Mouse (Mus musculus) gastrocnemius, postnatal 36 days (tissue): ENCODE measurements around the gene Stxbp3. TPM values are rescaled to one million over a fixed set of nuclear protein-coding genes. Genes with fewer than 3 reads are reported as not detected.

Experiments used
- DNase-seq, 2 experiments: peaks; one replicate each; pipeline ENCODE4 v3.0.0; 2022
- intact Hi-C: fragments of 180-260 bp; cut with DNase I; formaldehyde crosslinking; loops from one replicate; pipeline ENCODE4 v1.15.1; 2025
- total RNA-seq, 2 experiments: library from RNA; stranded (reverse); gene quantifications; 2 replicates each; pipeline ENCODE4 v1.2.3; 2021

Stxbp3 gene
- total RNA-seq, 2 experiments from 2014 or later, result 25.3 to 26.7 TPM

GRCm38 (mm10) chr3:108772811-108773210 is 67.5 kb downstream of the Stxbp3 start:
- no peak for DNase-seq
- intact Hi-C loops, result loop anchor here (5.0 kb wide), 1 partner anchor 51 kb away; the partner anchor contains the start of gene Gpsm2

DNA sequence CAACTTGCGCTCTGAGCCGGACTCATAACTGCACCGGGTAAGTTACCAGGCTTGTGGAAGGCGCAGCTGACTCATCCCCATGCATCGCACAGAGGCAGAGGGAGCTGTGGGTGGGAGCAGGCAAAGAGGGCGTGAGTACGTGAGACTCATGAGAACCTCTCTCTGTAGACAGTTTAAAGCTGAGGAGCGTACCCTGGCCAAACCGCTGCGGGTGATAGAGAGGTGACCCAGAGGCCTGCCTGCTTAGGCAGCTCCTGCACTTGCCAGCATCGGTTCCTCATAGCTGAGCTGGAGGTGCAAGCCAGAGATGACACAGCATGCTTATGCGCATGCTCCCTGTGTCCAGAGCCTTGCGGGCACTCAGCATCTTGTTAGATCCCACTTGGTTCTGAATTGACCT is 68.1 kb downstream of the Stxbp3 start:
- peak in 1 of 2 experiments; percentile 41 for DNase-seq
- intact Hi-C loops, result loop anchor here (5.0 kb wide), 1 partner anchor 50 kb away; the partner anchor contains the start of gene Gpsm2

GRCm38 (mm10) chr3:108770725-108771368 is 69.5 kb downstream of the Stxbp3 start:
- intact Hi-C loops, result loop anchor here (5.0 kb wide), 1 partner anchor 49 kb away; the partner anchor contains the start of gene Gpsm2
- peak in 1 of 2 experiments; percentile 43 for DNase-seq

GRCm38 (mm10) chr3:108769547-108769946 is 70.8 kb downstream of the Stxbp3 start:
- DNase-seq, result no peak
- intact Hi-C loops, result loop anchor here (2.0 kb wide), 1 partner anchor 71 kb away; no protein-coding TSS in a partner anchor

DNA sequence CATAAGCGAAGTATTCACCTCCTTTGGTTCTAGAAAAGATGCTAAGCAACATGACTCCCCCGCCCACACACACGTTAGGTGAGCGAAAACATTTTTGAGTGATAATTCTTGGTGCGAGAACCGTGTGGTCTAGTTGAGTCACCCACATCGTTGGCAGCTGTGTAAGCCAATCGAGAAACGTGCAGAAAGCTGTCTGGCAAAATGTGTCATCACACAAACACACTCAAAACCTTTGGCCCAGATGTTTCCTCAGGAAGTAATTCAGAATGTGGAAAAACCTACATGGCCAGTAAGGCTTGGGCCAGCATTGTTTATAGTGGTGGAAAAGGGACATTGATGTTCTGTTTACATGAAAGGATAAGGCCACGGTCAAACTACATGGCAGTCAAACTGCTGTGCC is 72.9 kb downstream of the Stxbp3 start:
- no peak for DNase-seq
- intact Hi-C loops, result no loop called here

DNA sequence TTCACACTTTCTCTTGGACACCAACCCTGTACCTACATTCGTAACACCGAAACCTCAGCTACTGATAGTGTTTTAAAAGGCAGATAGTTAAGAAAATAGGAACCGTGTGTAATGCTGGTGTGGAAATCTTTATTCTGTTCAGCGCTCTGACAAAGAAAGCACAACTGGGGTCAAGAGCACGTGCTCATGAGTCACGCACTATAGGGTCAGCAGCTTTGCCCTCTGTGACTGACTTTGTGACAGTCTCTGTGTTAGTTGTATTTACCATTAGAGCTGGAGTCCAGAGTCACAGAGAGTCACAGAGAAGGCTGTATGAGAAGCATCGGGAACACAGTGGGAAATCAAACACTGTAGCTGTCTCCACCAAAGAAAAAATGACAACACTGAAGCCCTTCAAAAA is 73.4 kb downstream of the Stxbp3 start:
- intact Hi-C loops, result no loop called here
- no peak for DNase-seq

DNA sequence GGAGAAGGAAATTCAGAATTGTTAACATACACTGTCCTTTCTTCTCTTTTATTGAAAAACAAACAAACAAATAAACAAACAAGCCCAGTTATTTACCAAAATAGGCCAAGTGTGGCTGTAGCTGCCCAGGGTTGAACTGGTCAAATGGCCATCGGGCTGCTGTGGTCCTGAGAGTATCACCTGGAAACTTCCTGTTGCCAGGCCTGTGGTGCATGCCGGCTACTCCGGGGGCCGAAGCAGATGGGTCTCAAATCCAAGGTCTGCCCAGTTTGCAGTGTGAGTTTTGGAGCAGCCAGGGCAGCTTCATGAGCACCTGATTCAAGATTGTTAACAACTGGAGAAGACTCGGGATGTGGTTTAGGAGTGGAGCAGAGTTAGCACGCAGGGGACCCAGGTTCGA is 74.8 kb downstream of the Stxbp3 start:
- intact Hi-C loops, result no loop called here
- no peak for DNase-seq

GRCm38 (mm10) chr3:108764976-108765375 is 75.3 kb downstream of the Stxbp3 start:
- DNase-seq, result no peak
- intact Hi-C loops, result no loop called here

DNA sequence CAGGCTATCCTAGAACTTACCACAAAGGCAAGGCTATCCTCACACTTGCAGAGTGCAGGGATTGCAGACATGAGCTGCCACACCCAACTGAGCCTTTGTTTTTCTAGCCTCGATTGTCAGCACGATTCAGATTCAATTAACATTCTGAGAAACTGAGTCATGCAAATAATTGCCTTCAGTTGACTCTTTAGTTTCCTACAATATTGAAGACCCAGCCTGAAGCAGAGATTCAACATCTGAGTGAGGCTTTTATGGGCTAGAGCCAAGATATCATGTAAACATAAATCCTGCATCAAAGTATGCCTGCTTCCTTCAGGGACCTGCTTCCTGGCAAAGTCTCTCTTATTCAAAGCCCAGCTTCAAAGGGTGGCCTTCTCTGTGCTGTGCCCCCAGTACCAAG is 76.6 kb downstream of the Stxbp3 start:
- intact Hi-C loops, result no loop called here
- no peak for DNase-seq

DNA sequence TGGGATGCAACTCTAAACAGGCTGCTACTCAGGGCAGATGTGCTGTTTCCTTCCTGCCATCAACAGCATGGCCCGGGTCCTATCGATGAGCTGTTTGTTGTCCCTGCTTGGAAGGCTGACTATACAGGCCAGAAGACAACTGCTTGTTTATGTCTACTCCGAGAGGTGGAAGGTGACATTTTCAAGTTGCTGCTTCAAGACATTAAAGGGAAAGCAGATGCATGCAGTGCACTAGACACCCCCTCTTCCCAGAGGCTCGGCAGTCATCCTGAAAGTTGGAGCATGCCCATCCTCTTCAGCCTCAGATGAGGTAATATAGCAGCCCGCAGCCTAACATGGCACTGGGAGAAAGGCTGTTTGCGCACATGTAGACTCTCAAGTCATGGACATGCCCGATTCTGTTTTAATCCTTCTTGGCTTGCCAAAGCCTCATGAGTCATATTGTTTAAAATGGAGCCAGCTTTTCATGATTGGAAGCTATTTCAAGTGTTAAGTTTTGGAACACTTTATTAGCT is 77.7 kb downstream of the Stxbp3 start:
- peak in 1 of 2 experiments; percentile 26 for DNase-seq
- intact Hi-C loops, result no loop called here

GRCm38 (mm10) chr3:108759566-108760420 is 80.5 kb downstream of the Stxbp3 start:
- intact Hi-C loops, result no loop called here
- DNase-seq, result no peak

- no peak for DNase-seq
- intact Hi-C loops, result no loop called here
Observed at GRCm38 (mm10) chr3:108757570-108757969, 82.8 kb downstream of the Stxbp3 start.

DNA sequence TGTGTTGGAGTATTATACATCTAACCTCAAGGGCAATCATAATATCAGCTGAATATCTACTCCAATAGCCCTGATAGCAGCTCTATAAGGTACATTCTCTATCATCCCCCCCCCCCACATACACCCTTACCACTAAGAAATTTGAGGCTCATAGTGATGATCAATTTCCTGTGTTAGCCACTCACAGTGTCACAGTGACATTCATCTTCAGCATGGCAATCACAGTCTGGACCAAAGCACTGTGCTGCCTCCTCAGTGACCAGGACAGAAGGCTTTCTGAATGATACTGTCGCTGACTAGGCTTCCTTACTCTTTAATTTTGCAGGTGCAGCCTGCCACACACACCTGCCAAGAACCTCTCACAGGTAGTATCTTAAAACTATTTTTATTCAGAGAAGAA is 84.2 kb downstream of the Stxbp3 start:
- no peak for DNase-seq
- intact Hi-C loops, result no loop called here

GRCm38 (mm10) chr3:108755542-108755941 is 84.8 kb downstream of the Stxbp3 start:
- DNase-seq, result no peak
- intact Hi-C loops, result no loop called here

DNA sequence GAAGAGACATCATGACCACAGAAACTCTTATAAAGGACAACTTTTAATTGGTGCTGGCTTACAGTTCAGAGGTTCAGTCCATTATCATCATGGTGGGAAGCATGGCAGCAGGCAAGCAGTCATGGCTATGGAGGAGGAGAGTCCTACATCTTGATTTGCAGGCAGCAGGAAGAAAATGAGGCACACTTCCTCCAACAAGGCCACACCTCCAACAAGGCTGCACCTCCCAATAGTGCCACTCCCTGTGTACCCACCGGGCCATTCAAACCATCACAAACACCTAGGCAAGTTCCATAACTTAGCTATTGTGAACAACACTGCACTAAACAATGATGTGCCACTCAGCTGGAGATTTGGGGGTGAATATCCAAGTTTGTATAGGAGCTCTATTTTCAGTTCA is 85.8 kb downstream of the Stxbp3 start:
- no peak for DNase-seq
- intact Hi-C loops, result no loop called here

GRCm38 (mm10) chr3:108751691-108752090 is 88.6 kb downstream of the Stxbp3 start:
- DNase-seq, result no peak
- intact Hi-C loops, result no loop called here

- intact Hi-C loops, result no loop called here
- DNase-seq, result no peak
Observed at GRCm38 (mm10) chr3:108751061-108751460, 89.3 kb downstream of the Stxbp3 start.

DNA sequence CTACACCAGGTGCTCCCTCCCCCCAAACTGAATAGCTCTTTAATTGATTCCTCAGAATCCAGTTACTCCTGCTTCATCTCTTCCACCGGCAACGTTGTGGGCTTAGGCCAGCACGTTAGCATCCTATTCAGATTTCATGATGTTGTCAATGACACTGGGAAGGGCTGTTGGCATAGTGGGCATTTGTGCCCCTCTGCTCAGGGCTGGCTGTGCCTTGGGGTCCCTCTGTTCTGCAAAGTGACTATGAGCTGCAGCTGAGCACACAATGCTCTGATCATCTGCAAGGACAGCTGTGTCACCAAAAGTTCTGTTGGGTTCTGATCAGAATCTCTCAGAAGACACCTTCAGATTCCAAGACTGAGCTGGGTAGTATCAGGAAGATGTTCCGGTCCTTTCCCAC is 96.3 kb downstream of the Stxbp3 start:
- intact Hi-C loops, result no loop called here
- DNase-seq, result no peak
